Mouse (Mus musculus): Measurements from ENCODE around the gene Tor1aip1. TPM values are rescaled to one million over a fixed set of nuclear protein-coding genes. Genes with fewer than 3 reads are reported as not detected.

The Tor1aip1 gene
- polyA plus RNA-seq, 1 experiment = 29.9 TPM

- Histone ChIP-seq H3K4me1 (ENCODE audit: control insufficient read depth, insufficient read depth, low read length) (no peaks in the 10 kb centered on the region), H3K4me3 (ENCODE audit: low read depth, low read length) (peak overlapping the region; percentile 12; the same call in 1 of the 2 replicates), H3K9me3 (replicated peaks; ENCODE audit: control insufficient read depth, insufficient read depth, low read length, poor library complexity, severe bottlenecking) (no peaks in the 10 kb centered on the region), H3K27me3 (ENCODE audit: control insufficient read depth, insufficient read depth, low read length, poor library complexity, severe bottlenecking) (no peaks in the 10 kb centered on the region), H3K27ac (ENCODE audit: insufficient read depth, low read length) (no peak overlapping the region), H3K36me3 (ENCODE audit: control insufficient read depth, insufficient read depth, low read length, poor library complexity, severe bottlenecking) (peaks cover 4% of the 10 kb centered on the region), H3K9ac (ENCODE audit: low read depth, poor library complexity, severe bottlenecking) (0 out of 2 replicates have a peak overlapping the region, but pooled peaks have one; percentile 27)
- TF ChIP-seq POLR2A (IDR thresholded peaks at IDR 0.05; ENCODE audit: insufficient read depth, low read length) (no peak), EP300 (IDR thresholded peaks at IDR 0.05; ENCODE audit: insufficient read depth, low read depth, low read length) (no peak), CTCF (IDR thresholded peaks at IDR 0.05; ENCODE audit: low read depth, low read length) (no peak)
Observed at GRCm38 (mm10) chr1:156037144-156037583, 884 bp upstream of the Tor1aip1 start.

GRCm38 (mm10) chr1:156035269-156035929, 881 bp downstream of the Tor1aip1 start, which contains the start of gene Tor1aip2:
TSS of gene Tor1aip2 (plus strand) at chr1:156035403.
- Histone ChIP-seq H3K9me3 (replicated peaks; ENCODE audit: control insufficient read depth, insufficient read depth, low read length, poor library complexity, severe bottlenecking) (no peaks in the 10 kb centered on the region), H3K36me3 (ENCODE audit: control insufficient read depth, insufficient read depth, low read length, poor library complexity, severe bottlenecking) (no peaks in the 10 kb centered on the region), H3K27me3 (ENCODE audit: control insufficient read depth, insufficient read depth, low read length, poor library complexity, severe bottlenecking) (no peaks in the 10 kb centered on the region), H3K27ac (ENCODE audit: insufficient read depth, low read length) (peak within 1 kb of the TSS; percentile 77), H3K4me3 (ENCODE audit: low read depth, low read length) (peak within 1 kb of the TSS; percentile 89), H3K9ac (ENCODE audit: low read depth, poor library complexity, severe bottlenecking) (peak within 1 kb of the TSS; percentile 80), H3K4me1 (ENCODE audit: control insufficient read depth, insufficient read depth, low read length) (no peaks in the 10 kb centered on the region)
- TF ChIP-seq EP300 (IDR thresholded peaks at IDR 0.05; ENCODE audit: insufficient read depth, low read depth, low read length) (no peak), CTCF (IDR thresholded peaks at IDR 0.05; ENCODE audit: low read depth, low read length) (no peak), POLR2A (IDR thresholded peaks at IDR 0.05; ENCODE audit: insufficient read depth, low read length) (no peak)

DNA sequence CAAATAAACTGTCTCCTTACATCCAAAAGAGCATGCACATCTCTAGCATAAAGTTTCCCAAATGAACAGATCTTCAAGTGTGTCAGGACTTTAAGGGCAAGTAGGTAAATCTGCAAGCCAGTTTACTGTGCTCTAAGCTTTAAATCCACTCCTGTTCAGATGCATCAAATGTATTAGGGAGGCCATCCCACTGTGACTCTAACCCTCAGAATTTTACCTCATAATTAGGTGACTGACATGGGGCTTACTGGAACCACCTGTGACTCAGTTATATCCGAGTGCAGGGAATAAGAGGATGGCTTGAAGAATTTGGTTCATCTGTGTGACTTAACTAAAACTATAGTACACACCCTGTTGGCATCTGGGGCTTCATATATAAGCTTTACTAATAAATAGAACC, 1.6 kb downstream of the Tor1aip1 start:
- TF ChIP-seq CTCF (IDR thresholded peaks at IDR 0.05; ENCODE audit: low read depth, low read length) (no peak), POLR2A (IDR thresholded peaks at IDR 0.05; ENCODE audit: insufficient read depth, low read length) (no peak), EP300 (IDR thresholded peaks at IDR 0.05; ENCODE audit: insufficient read depth, low read depth, low read length) (no peak)
- H3K36me3 ChIP-seq (ENCODE audit: control insufficient read depth, insufficient read depth, low read length, poor library complexity, severe bottlenecking) = no peaks in the 10 kb centered on the region

DNA sequence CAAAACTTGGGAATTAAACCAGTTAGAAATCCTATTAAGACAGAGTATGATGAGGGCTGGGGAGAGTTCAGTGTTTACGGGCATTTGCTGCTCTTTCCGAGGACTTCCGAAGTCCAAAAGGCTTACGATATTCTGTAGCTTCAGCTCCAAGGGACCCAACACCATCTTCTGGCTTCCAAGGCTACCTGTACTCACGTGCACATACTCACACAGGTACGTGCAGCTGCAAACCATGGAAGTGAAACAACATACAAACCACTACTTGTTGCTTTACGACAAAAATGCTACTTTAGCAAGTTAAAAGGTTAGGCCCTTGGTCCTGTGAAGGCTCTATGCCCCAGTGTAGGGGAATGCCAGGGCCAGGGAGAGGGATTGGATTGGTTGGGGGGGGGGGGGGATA, 2.4 kb downstream of the Tor1aip1 start:
- H3K27me3 ChIP-seq (ENCODE audit: control insufficient read depth, insufficient read depth, low read length, poor library complexity, severe bottlenecking) = no peaks in the 10 kb centered on the region
- no peak overlapping the region for H3K9ac ChIP-seq (ENCODE audit: low read depth, poor library complexity, severe bottlenecking)
- no peaks in the 10 kb centered on the region for H3K36me3 ChIP-seq (ENCODE audit: control insufficient read depth, insufficient read depth, low read length, poor library complexity, severe bottlenecking)
- no peak overlapping the region for H3K27ac ChIP-seq (ENCODE audit: insufficient read depth, low read length)
- H3K4me1 ChIP-seq (ENCODE audit: control insufficient read depth, insufficient read depth, low read length) = no peaks in the 10 kb centered on the region
- no peaks in the 10 kb centered on the region for H3K9me3 ChIP-seq (replicated peaks; ENCODE audit: control insufficient read depth, insufficient read depth, low read length, poor library complexity, severe bottlenecking)
- no peak for TF ChIP-seq EP300 (IDR thresholded peaks at IDR 0.05; ENCODE audit: insufficient read depth, low read depth, low read length)
- TF ChIP-seq POLR2A (IDR thresholded peaks at IDR 0.05; ENCODE audit: insufficient read depth, low read length) = no peak
- no peak overlapping the region for H3K4me3 ChIP-seq (ENCODE audit: low read depth, low read length)

More for the DNA sequence above, 1.6 kb downstream of the Tor1aip1 start:
- H3K27ac ChIP-seq (ENCODE audit: insufficient read depth, low read length) = no peak overlapping the region
- no peaks in the 10 kb centered on the region for H3K9me3 ChIP-seq (replicated peaks; ENCODE audit: control insufficient read depth, insufficient read depth, low read length, poor library complexity, severe bottlenecking)
- no peaks in the 10 kb centered on the region for H3K27me3 ChIP-seq (ENCODE audit: control insufficient read depth, insufficient read depth, low read length, poor library complexity, severe bottlenecking)
- H3K9ac ChIP-seq (ENCODE audit: low read depth, poor library complexity, severe bottlenecking) = peak overlapping the region; percentile 80
- no peak overlapping the region for H3K4me3 ChIP-seq (ENCODE audit: low read depth, low read length)
- no peaks in the 10 kb centered on the region for H3K4me1 ChIP-seq (ENCODE audit: control insufficient read depth, insufficient read depth, low read length)

GRCm38 (mm10) chr1:156028340-156028975, 7.8 kb downstream of the Tor1aip1 start:
- Histone ChIP-seq H3K36me3 (ENCODE audit: control insufficient read depth, insufficient read depth, low read length, poor library complexity, severe bottlenecking) (peaks cover 2% of the 10 kb centered on the region; the same call in 1 of the 2 replicates), H3K27ac (ENCODE audit: insufficient read depth, low read length) (no peak overlapping the region), H3K4me1 (ENCODE audit: control insufficient read depth, insufficient read depth, low read length) (no peaks in the 10 kb centered on the region), H3K4me3 (ENCODE audit: low read depth, low read length) (no peak overlapping the region), H3K9ac (ENCODE audit: low read depth, poor library complexity, severe bottlenecking) (no peak overlapping the region), H3K27me3 (ENCODE audit: control insufficient read depth, insufficient read depth, low read length, poor library complexity, severe bottlenecking) (no peaks in the 10 kb centered on the region), H3K9me3 (replicated peaks; ENCODE audit: control insufficient read depth, insufficient read depth, low read length, poor library complexity, severe bottlenecking) (no peaks in the 10 kb centered on the region)
- TF ChIP-seq EP300 (IDR thresholded peaks at IDR 0.05; ENCODE audit: insufficient read depth, low read depth, low read length) = no peak
- TF ChIP-seq CTCF (IDR thresholded peaks at IDR 0.05; ENCODE audit: low read depth, low read length) = no peak
- TF ChIP-seq POLR2A (IDR thresholded peaks at IDR 0.05; ENCODE audit: insufficient read depth, low read length) = no peak

GRCm38 (mm10) chr1:156027849-156028248, 8.4 kb downstream of the Tor1aip1 start:
- TF ChIP-seq POLR2A (IDR thresholded peaks at IDR 0.05; ENCODE audit: insufficient read depth, low read length) = no peak
- no peak for TF ChIP-seq CTCF (IDR thresholded peaks at IDR 0.05; ENCODE audit: low read depth, low read length)
- no peak for TF ChIP-seq EP300 (IDR thresholded peaks at IDR 0.05; ENCODE audit: insufficient read depth, low read depth, low read length)
- no peaks in the 10 kb centered on the region for H3K27me3 ChIP-seq (ENCODE audit: control insufficient read depth, insufficient read depth, low read length, poor library complexity, severe bottlenecking)
- H3K9me3 ChIP-seq (replicated peaks; ENCODE audit: control insufficient read depth, insufficient read depth, low read length, poor library complexity, severe bottlenecking) = no peaks in the 10 kb centered on the region
- H3K4me3 ChIP-seq (ENCODE audit: low read depth, low read length) = no peak overlapping the region
- H3K27ac ChIP-seq (ENCODE audit: insufficient read depth, low read length) = no peak overlapping the region
- H3K36me3 ChIP-seq (ENCODE audit: control insufficient read depth, insufficient read depth, low read length, poor library complexity, severe bottlenecking) = peaks cover 2% of the 10 kb centered on the region; the same call in 1 of the 2 replicates
- no peaks in the 10 kb centered on the region for H3K4me1 ChIP-seq (ENCODE audit: control insufficient read depth, insufficient read depth, low read length)
- no peak overlapping the region for H3K9ac ChIP-seq (ENCODE audit: low read depth, poor library complexity, severe bottlenecking)
